Mouse (Mus musculus): ENCODE measurements around the gene Kcnn1. TPM values are rescaled to one million over a fixed set of nuclear protein-coding genes. Genes with fewer than 3 reads are reported as not detected.

Gene Kcnn1
- polyA plus RNA-seq, 1 experiment from 2014 or later: 0.72 TPM

DNA sequence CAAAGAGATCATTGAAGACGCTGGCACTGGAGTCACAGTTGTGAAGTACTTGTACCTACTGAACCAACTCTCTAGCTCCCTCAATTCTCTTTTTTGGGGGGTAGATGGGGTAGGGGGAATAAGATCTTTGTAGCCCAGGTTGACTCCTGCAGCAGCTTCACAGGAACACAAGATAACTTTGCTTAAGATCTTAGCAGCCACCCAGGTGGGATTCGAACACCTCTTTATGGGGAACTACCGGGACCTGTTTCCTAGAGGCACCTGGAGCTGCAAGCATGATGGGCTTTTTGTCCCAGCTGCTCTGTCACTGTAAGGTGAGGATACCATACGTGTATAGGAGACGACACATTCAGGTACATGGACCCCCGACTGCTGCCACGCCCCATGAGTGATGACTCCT lies 3.5 kb upstream of the Kcnn1 start:
- TF ChIP-seq CTCF (IDR thresholded peaks at IDR 0.05; ENCODE audit: low read depth): no peak
- H3K27ac ChIP-seq (ENCODE audit: low read depth): 0 out of 2 replicates have a peak overlapping the region, but pooled peaks have one; percentile 72
- peak overlapping the region; percentile 69; the same call in 1 of the 2 replicates for H3K4me2 ChIP-seq
- H3K27me3 ChIP-seq (ENCODE audit: insufficient read depth, low read length): peaks cover 32% of the 10 kb centered on the region
- peaks cover 20% of the 10 kb centered on the region for H3K4me1 ChIP-seq (ENCODE audit: insufficient read depth)
- H3K9ac ChIP-seq: peak overlapping the region; percentile 50; the same call in 1 of the 2 replicates
- peaks cover 14% of the 10 kb centered on the region; the same call in 1 of the 2 replicates for H3K36me3 ChIP-seq (ENCODE audit: insufficient read depth)
- 73% methylated on average over 7 of the region's 7 CpGs for WGBS
- peak overlapping the region; percentile 55; the same call in 1 of the 2 replicates for H3K4me3 ChIP-seq (ENCODE audit: low read depth, low read length)
- DNase-seq: no peak
- no peak for ATAC-seq (ENCODE audit: insufficient read depth)
- no peaks in the 10 kb centered on the region for H3K9me3 ChIP-seq (ENCODE audit: low read depth, low read length)

DNA sequence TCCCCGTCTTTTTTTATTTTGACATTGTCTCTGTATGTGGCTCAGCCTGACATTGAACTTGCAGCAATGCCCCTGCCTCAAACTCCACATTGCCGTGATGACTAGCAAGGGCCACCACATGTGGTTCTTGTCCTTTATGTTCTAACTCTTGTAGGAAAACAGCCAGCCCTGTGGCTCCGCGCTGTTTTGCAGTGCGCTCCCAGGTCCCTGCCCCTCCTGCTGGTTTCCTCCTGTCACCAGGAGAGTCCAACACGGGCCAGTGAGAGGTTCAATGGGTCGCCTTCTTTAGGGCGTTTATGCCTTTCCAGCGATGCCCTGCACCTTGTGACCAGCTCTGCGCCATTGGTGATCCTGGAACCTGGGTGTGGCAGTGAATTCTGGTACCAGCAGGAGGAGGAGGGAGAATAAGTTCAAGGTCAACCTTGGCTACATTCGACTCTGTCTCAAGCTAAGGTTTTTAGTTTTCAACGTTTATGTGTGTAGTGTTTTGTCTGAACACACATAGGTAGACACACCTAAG lies 3.0 kb upstream of the Kcnn1 start:
- Histone ChIP-seq H3K27me3 (ENCODE audit: insufficient read depth, low read length) (peaks cover 37% of the 10 kb centered on the region), H3K9me3 (ENCODE audit: low read depth, low read length) (no peaks in the 10 kb centered on the region), H3K9ac (peak overlapping the region; percentile 50), H3K36me3 (ENCODE audit: insufficient read depth) (peaks cover 14% of the 10 kb centered on the region; the same call in 1 of the 2 replicates), H3K27ac (ENCODE audit: low read depth) (peak overlapping the region; percentile 72), H3K4me1 (ENCODE audit: insufficient read depth) (peaks cover 20% of the 10 kb centered on the region), H3K4me2 (peak overlapping the region; percentile 69), H3K4me3 (ENCODE audit: low read depth, low read length) (peak overlapping the region; percentile 55)
- ATAC-seq (ENCODE audit: insufficient read depth) (peak; percentile 7; the same call in 1 of the 2 replicates), DNase-seq (no peak)
- 0 out of 2 replicates have a peak, but pooled peaks have one; percentile 6 for TF ChIP-seq CTCF (IDR thresholded peaks at IDR 0.05; ENCODE audit: low read depth)
- WGBS: 7% methylated on average over 12 of the region's 12 CpGs

DNA sequence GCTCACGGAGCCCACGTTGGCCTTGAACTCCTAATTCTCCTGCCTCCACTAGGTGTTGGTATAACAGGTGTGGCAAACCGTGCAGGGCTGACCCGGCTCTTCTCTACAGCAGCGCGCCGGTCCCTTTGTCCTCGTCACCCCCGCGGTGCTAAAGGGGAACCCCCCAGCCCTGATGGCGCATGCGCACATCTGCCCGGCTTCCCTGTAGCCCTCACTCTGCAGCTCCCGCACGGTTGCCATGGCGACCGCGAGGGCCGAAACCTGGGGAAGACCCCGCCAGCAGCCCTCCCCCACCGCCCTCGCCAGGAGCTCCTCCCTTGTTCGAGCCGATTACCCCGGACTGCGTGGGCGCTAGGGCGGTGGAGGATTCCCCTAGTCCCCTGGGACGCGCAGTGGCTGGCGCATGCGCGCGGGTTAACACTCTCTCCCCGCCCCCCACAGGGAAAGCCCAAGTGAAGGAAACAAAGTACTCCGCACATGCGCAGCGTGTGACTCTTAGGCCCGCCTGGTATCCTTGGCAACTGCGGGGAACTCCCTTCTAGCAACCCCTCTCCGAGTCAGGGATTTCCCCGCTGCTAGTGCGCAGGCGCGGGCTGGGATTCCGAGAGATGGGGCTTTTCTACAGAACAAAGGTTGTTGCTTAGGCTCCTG lies 2.4 kb upstream of the Kcnn1 start:
- no peak for TF ChIP-seq CTCF (IDR thresholded peaks at IDR 0.05; ENCODE audit: low read depth)
- H3K9ac ChIP-seq: peak overlapping the region; percentile 50
- peak overlapping the region; percentile 55 for H3K4me3 ChIP-seq (ENCODE audit: low read depth, low read length)
- ATAC-seq (ENCODE audit: insufficient read depth) (peak; percentile 86), DNase-seq (peak; percentile 100)
- under 1% methylated on average over 46 of the region's 46 CpGs for WGBS
- H3K4me1 ChIP-seq (ENCODE audit: insufficient read depth): peaks cover 20% of the 10 kb centered on the region
- H3K36me3 ChIP-seq (ENCODE audit: insufficient read depth): peaks cover 14% of the 10 kb centered on the region; the same call in 1 of the 2 replicates
- peak overlapping the region; percentile 72 for H3K27ac ChIP-seq (ENCODE audit: low read depth)
- peak overlapping the region; percentile 69 for H3K4me2 ChIP-seq
- peaks cover 37% of the 10 kb centered on the region for H3K27me3 ChIP-seq (ENCODE audit: insufficient read depth, low read length)
- no peaks in the 10 kb centered on the region for H3K9me3 ChIP-seq (ENCODE audit: low read depth, low read length)

DNA sequence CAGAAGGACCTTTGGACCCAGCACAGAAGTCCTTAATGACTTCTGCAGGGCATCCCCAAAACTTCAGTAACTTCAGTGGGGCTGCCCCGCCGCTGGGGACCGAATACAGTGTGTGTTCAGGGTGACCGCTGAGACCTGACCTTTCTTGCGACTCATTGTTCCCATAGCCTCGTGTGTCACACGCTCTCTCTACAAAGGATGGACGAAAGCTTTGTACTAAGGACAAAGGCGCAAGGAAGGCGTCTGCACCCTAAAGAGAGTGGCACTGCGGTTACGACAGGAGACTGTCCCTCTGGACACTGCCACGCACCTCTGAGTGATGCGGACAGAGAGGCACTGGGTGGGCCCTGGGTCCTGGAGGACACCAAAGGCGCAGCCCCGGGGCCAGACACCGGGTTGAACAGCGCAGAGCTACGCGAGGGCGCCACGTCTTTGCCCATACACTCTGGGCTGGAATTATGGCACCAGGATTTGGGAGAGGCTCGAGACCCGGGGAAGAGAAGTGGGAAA lies 1.7 kb upstream of the Kcnn1 start:
- Histone ChIP-seq H3K4me2 (peak overlapping the region; percentile 69), H3K4me1 (ENCODE audit: insufficient read depth) (peaks cover 20% of the 10 kb centered on the region), H3K9me3 (ENCODE audit: low read depth, low read length) (no peaks in the 10 kb centered on the region), H3K27me3 (ENCODE audit: insufficient read depth, low read length) (peaks cover 37% of the 10 kb centered on the region), H3K27ac (ENCODE audit: low read depth) (peak overlapping the region; percentile 72; the same call in 1 of the 2 replicates), H3K4me3 (ENCODE audit: low read depth, low read length) (peak overlapping the region; percentile 55), H3K9ac (peak overlapping the region; percentile 50), H3K36me3 (ENCODE audit: insufficient read depth) (peaks cover 14% of the 10 kb centered on the region; the same call in 1 of the 2 replicates)
- DNase-seq: peak; percentile 46
- TF ChIP-seq CTCF (IDR thresholded peaks at IDR 0.05; ENCODE audit: low read depth): no peak
- WGBS: 3% methylated on average over 24 of the region's 24 CpGs
- peak; percentile 26; the same call in 1 of the 2 replicates for ATAC-seq (ENCODE audit: insufficient read depth)

DNA sequence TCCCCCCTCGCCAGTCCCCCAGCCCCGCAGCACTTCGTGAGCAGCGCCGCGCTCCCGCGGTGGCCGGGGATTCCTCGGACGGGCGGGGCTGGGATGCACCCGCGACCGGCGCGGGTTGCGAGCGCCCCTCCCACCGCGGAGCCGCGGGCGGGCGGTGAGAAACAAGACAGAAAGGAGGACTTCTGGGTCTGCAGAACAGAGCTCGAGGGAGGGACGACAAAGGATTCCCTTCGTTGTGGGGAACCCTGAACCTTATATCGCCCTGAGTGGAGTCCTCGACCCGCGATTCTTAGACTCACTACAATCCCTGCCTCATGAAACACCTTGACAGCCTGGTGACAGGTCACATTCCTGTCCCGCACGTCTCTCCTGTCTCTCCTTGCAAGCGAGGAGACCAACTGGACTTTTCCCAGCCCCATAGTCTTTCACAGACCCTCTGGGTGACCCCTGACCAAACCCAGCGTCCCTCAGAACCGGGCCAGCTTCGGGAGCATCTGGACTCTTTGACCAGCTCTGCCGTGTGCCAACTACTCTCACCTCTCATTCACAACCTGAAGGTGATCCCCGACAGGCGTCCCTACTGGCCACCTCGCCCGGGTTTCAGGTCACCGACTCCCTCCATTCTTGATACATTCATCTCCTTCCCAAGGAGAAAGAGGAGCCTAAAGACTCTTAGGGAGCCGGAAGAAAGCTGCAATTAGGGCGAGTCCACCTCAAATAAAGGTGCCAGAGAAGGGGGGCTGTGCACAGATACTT lies 1.1 kb upstream of the Kcnn1 start:
- Histone ChIP-seq H3K4me2 (peak overlapping the region; percentile 69), H3K9ac (peak overlapping the region; percentile 50), H3K27me3 (ENCODE audit: insufficient read depth, low read length) (peaks cover 37% of the 10 kb centered on the region), H3K4me3 (ENCODE audit: low read depth, low read length) (peak overlapping the region; percentile 55), H3K27ac (ENCODE audit: low read depth) (no peak overlapping the region), H3K36me3 (ENCODE audit: insufficient read depth) (peaks cover 14% of the 10 kb centered on the region; the same call in 1 of the 2 replicates), H3K9me3 (ENCODE audit: low read depth, low read length) (no peaks in the 10 kb centered on the region), H3K4me1 (ENCODE audit: insufficient read depth) (peaks cover 17% of the 10 kb centered on the region)
- WGBS: 2% methylated on average over 46 of the region's 46 CpGs
- no peak for TF ChIP-seq CTCF (IDR thresholded peaks at IDR 0.05; ENCODE audit: low read depth)
- ATAC-seq (ENCODE audit: insufficient read depth) (no peak), DNase-seq (peak; percentile 41)

DNA sequence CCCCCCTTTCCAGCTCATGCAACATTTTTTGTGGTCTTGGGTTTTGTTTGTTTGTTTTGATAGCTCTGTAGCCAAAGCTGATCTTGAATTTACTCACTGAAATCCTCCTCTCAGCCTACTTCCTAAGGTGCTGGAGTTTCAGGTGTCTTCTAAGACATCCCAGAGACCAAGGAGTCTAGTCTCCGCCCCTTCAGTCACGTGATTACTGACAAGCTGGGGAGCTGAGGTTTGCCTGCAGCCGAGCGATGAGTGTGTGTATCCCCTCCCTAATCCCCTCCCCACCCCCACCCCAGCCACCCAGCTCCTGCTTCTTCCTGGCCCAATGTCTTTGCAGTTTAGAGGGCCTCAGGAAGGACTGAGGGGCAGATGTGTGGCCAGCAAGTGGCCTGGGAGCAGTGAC lies 5.5 kb downstream of the Kcnn1 start:
- Histone ChIP-seq H3K9ac (no peak overlapping the region), H3K9me3 (ENCODE audit: low read depth, low read length) (no peaks in the 10 kb centered on the region), H3K4me2 (no peak overlapping the region; the same call in 1 of the 2 replicates), H3K36me3 (ENCODE audit: insufficient read depth) (no peaks in the 10 kb centered on the region), H3K27ac (ENCODE audit: low read depth) (no peak overlapping the region), H3K27me3 (ENCODE audit: insufficient read depth, low read length) (peaks cover 14% of the 10 kb centered on the region), H3K4me3 (ENCODE audit: low read depth, low read length) (peak overlapping the region; percentile 40; the same call in 1 of the 2 replicates), H3K4me1 (ENCODE audit: insufficient read depth) (no peaks in the 10 kb centered on the region)
- peak; percentile 40 for DNase-seq
- no peak for ATAC-seq (ENCODE audit: insufficient read depth)
- WGBS: 13% methylated on average over 4 of the region's 4 CpGs
- no peak for TF ChIP-seq CTCF (IDR thresholded peaks at IDR 0.05; ENCODE audit: low read depth)

Measured in lung, embryonic 14.5 days (tissue).